Mouse (Mus musculus) MEL (cell line): ENCODE results near the gene Cd44.

Experiments
- HCFC1 ChIP-seq: IDR thresholded peaks from 2 replicates; pipeline ENCODE4 v1.6.1; 2012; ENCODE audit warnings: low read depth, mild to moderate bottlenecking, inconsistent platforms, low read length, improper control_type of control experiment, moderate library complexity
- MAX ChIP-seq: IDR thresholded peaks from 2 replicates; pipeline ENCODE4 v1.6.1; 2011; ENCODE audit warnings: low read length, improper control_type of control experiment

GRCm38 (mm10) chr2:102944415-102945012 is 43.0 kb upstream of the Cd44 start:
- TF ChIP-seq MAX (no peak), HCFC1 (no peak)
